Mouse (Mus musculus) left cerebral cortex, postnatal 10 days (tissue): Measurements from ENCODE around the gene Rmnd5b. TPM values are rescaled to one million over a fixed set of nuclear protein-coding genes. Genes with fewer than 3 reads are reported as not detected.

Experiments
- DNase-seq, 2 experiments: peaks; one replicate each; pipeline ENCODE4 v3.0.0; 2021 to 2022; ENCODE audit warnings: low spot score in 2 of 2, mixed read lengths in 1 of 2; ENCODE audit errors: extremely low spot score in 1 of 2
- intact Hi-C: fragments of 180-260 bp; cut with DNase I; formaldehyde crosslinking; loops from one replicate; pipeline ENCODE4 v1.15.1; 2025
- total RNA-seq, 2 experiments: library from RNA; stranded (reverse); gene quantifications; 2 replicates each; pipeline ENCODE4 v1.2.3; 2021

Rmnd5b gene
- total RNA-seq, 2 experiments from 2014 or later: 46.6 to 49.8 TPM

DNA sequence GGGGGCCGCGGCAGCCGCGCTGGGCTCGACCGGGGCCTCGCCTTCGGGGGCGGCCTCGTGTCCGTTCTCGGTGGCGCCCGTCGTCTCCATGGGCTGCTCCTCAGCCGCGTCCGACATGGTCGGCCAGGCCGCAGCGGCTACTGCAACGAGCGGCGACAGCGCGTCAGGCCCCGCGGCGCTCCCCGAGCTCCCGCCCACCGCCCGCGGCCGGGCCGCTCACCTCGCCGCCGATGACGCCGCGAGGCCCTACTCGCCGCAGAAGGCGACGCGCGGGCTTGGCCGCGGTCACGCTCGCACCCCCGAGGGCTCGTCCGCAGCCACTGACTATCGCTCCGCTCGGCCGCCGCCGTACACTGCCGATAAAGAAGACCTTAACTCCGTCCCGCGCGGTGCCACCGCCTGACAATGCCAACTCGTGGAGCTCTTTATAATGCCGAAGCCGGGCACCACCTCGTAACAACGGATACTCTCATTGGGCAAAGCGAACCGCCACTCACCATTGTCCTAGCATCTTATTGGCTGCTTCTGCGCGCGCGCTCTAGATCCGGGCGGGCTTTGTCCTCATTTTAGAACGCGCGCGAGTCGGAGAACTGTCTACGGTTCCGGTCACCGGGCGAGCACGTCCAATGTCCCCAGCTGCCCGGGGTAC is 29.1 kb downstream of the Rmnd5b start, which contains the start of gene Hnrnpab:
Gene Hnrnpab, minus strand, starts transcription at position 401 of the 649 bp plus-strand sequence.
- peak; percentile 97 to 99 for DNase-seq
- intact Hi-C loops: no loop called here

DNA sequence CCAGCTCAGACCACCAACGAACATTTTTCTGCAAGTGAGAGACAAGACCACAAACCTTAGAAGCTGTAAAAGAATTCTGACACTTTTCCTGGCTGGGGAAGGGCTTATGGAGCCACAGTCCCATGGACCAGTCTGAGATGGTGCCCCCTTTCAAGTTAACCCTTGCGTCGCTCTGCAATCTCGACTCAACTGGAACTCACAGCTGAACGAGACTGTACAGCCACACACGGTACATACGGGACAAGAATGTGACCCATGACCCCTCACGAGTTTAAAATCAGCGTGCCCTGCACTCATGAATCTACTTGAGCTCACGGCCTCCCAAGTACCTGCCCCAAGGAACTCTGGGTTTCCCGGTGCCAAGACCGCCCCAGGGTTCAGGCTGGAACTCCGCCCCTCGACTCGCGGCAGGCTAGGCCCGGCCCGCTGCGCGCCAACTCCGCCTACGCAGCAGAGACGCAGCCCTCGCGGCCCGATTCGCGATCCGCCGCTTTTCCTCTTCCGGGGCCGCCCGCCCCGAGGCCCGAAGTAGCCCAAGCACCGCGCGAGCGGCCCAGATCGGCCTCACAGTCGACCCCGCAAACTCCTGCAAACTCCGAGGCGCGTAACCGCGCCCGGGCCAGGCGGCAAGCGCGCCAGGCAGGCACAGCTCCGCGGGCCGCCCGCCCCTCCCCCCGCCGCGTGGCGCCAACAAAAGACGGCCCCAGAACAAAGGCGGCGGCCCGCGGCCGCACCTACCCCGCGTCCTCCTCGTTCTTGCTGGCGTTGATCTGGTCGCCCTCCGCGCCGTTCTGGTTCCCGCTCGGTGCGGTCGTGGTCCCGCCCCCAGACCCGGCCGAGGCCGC is 29.9 kb downstream of the Rmnd5b start:
- DNase-seq: peak; percentile 76 to 93
- intact Hi-C loops: no loop called here

DNA sequence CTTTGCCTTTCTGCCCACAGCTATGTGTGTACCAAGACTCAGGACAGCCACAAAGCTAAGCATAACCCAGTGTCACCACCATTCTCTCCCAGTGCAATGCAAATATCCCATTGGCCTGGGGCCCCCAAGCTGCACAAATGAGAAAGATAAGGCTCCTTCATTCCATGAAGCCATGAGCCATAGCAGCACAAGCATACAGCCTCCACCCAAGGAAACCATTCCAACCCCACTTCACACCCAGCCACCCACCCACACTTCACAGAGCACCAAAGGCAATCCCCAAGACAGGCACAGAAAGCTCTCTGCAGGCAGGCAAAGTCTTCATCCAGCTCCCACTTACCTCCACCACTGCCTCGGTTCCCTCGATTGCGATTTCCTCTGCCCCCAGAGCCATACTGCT is 33.4 kb downstream of the Rmnd5b start:
- intact Hi-C loops: no loop called here
- no peak for DNase-seq

- DNase-seq: no peak
- intact Hi-C loops: no loop called here
These were observed 38.1 kb downstream of the Rmnd5b start for GRCm38 (mm10) chr11:51597553-51597952.

GRCm38 (mm10) chr11:51595459-51596083 is 40.1 kb downstream of the Rmnd5b start:
- intact Hi-C loops: no loop called here
- DNase-seq: no peak

GRCm38 (mm10) chr11:51594715-51595350 is 40.9 kb downstream of the Rmnd5b start:
- DNase-seq: no peak

DNA sequence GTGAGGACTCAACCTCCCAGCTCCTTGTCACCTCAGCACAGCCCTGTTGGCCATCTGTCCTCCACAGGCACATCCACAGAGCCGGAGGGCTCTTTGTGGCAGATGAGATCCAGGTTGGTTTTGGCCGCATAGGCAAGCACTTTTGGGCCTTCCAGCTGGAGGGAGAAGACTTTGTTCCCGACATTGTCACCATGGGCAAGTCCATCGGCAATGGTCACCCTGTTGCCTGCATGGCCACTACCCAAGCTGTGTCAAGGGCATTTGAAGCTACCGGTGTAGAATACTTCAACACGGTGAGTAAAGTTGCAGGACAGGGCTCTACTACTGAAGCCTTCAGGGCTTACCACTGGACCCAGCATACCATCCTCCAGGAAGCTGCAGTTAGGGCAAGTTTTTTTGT is 41.8 kb downstream of the Rmnd5b start:
- intact Hi-C loops: no loop called here
- no peak for DNase-seq

More at GRCm38 (mm10) chr11:51594715-51595350, 40.9 kb downstream of the Rmnd5b start:
- intact Hi-C loops: no loop called here

GRCm38 (mm10) chr11:51593368-51593767 is 42.3 kb downstream of the Rmnd5b start:
- intact Hi-C loops: no loop called here
- DNase-seq: no peak

- intact Hi-C loops: no loop called here
- DNase-seq: no peak
These were observed 43.8 kb downstream of the Rmnd5b start for GRCm38 (mm10) chr11:51591915-51592314.

GRCm38 (mm10) chr11:51591168-51591567 is 44.5 kb downstream of the Rmnd5b start:
- no peak for DNase-seq
- intact Hi-C loops: no loop called here

GRCm38 (mm10) chr11:51590002-51590401 is 45.7 kb downstream of the Rmnd5b start:
- intact Hi-C loops: no loop called here
- DNase-seq: no peak

- intact Hi-C loops: no loop called here
- DNase-seq: no peak
These were observed 46.9 kb downstream of the Rmnd5b start for GRCm38 (mm10) chr11:51588833-51589232.

- intact Hi-C loops: no loop called here
- no peak for DNase-seq
These were observed 48.6 kb downstream of the Rmnd5b start for GRCm38 (mm10) chr11:51587059-51587458.

DNA sequence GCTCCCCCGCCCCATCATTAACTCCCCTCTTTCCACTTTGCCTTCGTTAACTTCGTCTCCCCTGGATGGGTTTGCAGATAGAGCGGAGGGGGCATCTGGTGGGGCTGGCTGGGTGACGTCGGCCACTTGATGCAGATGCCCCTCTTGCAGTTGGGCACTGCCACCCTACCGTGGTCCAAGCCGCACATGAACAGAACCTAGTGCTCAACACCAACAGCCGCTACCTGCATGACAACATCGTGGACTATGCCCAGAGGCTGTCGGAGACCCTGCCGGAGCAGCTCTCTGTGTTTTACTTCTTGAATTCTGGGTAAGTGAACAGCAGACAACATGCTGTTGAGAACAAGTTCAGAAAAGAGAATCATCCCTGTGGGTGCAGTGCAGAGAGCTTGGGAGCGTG is 49.3 kb downstream of the Rmnd5b start:
- DNase-seq: no peak
- intact Hi-C loops: no loop called here

DNA sequence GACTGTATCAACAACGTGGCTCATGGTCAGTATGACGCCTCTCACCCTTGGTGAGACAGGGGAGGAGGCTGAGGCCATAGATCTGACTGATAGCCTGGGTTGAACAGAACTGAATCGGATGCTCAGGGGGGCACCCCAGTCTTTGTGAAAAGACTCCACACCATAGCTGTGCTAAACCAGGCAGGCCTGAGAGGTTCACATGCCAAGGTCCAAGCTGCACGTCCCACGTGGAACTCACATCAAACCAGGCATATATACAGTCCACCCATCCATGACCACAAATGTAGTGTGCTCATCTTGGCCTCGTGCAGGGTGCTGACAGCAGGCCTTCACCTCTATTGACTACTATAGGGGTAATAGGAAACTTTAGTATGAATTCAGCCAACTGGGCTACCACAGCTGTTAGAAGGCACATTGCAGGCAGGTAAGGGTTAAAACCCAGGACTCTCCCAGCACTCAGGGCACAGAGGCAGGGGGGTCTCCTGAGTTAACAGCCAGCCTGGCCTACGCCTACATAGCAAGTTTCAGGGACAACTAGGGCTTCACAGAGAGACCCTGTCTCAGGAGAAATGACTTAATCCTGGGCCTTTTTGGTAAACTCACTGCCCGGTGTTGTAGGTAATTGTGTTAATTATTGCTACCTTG is 50.0 kb downstream of the Rmnd5b start:
- intact Hi-C loops: no loop called here
- no peak for DNase-seq

DNA sequence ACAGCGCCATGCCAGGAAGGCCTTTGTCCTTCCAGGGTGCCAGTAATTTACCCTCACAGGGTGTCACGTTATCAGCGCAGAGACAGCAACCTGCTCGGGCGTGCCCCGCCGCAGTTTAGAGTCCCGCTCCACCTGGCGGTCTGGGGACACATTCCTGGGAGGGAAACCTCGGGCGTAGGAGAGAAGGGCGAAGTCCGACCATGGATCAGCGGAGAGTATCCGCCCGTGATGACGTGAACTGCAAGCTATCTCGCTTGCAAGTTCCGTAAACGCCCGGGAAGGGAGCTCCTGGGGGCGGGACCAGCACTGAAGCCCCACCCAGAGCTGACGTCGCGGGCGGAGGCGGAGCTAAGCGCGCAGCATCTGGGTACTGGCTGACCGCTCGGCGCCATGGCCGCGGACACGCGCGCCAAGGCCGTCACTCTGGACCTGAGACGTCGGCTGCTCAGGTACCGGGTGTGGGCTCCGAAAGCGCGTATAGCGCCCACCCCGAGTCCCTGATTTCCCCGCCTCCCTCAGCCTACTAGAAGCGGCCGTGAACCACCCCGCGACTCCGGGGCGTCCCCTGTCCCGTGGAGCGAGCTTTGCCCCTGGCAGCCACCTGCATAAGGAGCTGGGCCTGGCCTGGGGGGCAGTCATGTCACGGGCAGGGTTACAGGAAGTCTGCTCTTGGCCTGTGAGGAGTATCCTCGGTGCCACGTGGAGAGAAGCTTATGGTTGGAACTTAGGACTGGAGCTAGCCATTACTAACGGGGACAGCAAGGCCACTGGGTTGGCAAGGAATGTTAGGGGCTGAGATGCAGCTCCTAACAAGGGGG is 51.1 kb downstream of the Rmnd5b start, which contains the start of gene Phykpl:
Gene Phykpl, plus strand, starts transcription at position 327 of the 818 bp plus-strand sequence.
- intact Hi-C loops: loop anchor here (5.0 kb wide), 1 partner anchor 297 kb away; the partner anchor contains the start of gene Col23a1
- peak; percentile 91 to 96 for DNase-seq

GRCm38 (mm10) chr11:51584057-51584430 is 51.7 kb downstream of the Rmnd5b start:
- no peak for DNase-seq
- intact Hi-C loops: loop anchor here (5.0 kb wide), 1 partner anchor 297 kb away; the partner anchor contains the start of gene Col23a1

GRCm38 (mm10) chr11:51582713-51583112 is 53.0 kb downstream of the Rmnd5b start:
- intact Hi-C loops: loop anchor here (5.0 kb wide), 1 partner anchor 295 kb away; the partner anchor contains the start of gene Col23a1
- DNase-seq: peak; percentile 37 to 80
